Mouse (Mus musculus) heart, embryonic 16.5 days (tissue): ENCODE data around the gene Npcd. TPM values are rescaled to one million over a fixed set of nuclear protein-coding genes. Genes with fewer than 3 reads are reported as not detected.

Experiments
- ATAC-seq: fragments of 200-750 bp; cut with Nextera tagmentation; replicated peaks from 2 replicates; pipeline ENCODE4 v1.8.0; 2017; ENCODE audit warnings: moderate number of reproducible peaks; ENCODE audit not compliant: insufficient read depth, low FRiP score; ENCODE audit errors: extremely low read depth
- H3K27ac ChIP-seq: fragments of 300-500 bp; sonication (generic); 2 replicates; pipeline ENCODE4 v1.5.1; 2014; ENCODE audit warnings: mild to moderate bottlenecking, low read length, control low read depth, moderate library complexity
- H3K27me3 ChIP-seq: fragments of 300-500 bp; sonication (generic); 2 replicates; pipeline ENCODE4 v1.6.1; 2014; ENCODE audit warnings: low read length, mixed read lengths; ENCODE audit not compliant: control insufficient read depth, insufficient read depth
- H3K36me3 ChIP-seq: fragments of 300-500 bp; sonication (generic); 2 replicates; pipeline ENCODE4 v1.6.1; 2014; ENCODE audit not compliant: control insufficient read depth, insufficient read depth
- H3K4me1 ChIP-seq: fragments of 300-500 bp; sonication (generic); 2 replicates; pipeline ENCODE4 v1.6.1; 2014; ENCODE audit warnings: low read length, mixed read lengths; ENCODE audit not compliant: control insufficient read depth, insufficient read depth
- H3K4me2 ChIP-seq: fragments of 300-500 bp; sonication (generic); 2 replicates; pipeline ENCODE4 v1.6.1; 2014; ENCODE audit warnings: low read depth, mild to moderate bottlenecking, control low read depth, low read length
- H3K4me3 ChIP-seq: fragments of 300-500 bp; sonication (generic); 2 replicates; pipeline ENCODE4 v1.5.1; 2014; ENCODE audit warnings: mild to moderate bottlenecking, control low read depth, low read length
- H3K9ac ChIP-seq: fragments of 300-500 bp; sonication (generic); 2 replicates; pipeline ENCODE4 v1.6.1; 2014; ENCODE audit warnings: low read length, control low read depth
- H3K9me3 ChIP-seq: fragments of 300-500 bp; sonication (generic); replicated peaks from 2 replicates; pipeline ENCODE4 v1.6.1; 2016; ENCODE audit warnings: low read length; ENCODE audit not compliant: control insufficient read depth
- WGBS: fragments of 180-500 bp; shearing (Covaris S2); extraction: QIAGEN DNeasy Blood & Tissue Kit; methylation state at CpG from one replicate; pipeline ENCODE4 v1.1.7; 2014; 5-methylcytosine and 5-hydroxymethylcytosine counted together
- polyA plus RNA-seq: library from polyadenylated mRNA; unstranded; fragments of >200 nt; fragmentation: Nextera tagmentation; extraction: Ambion mirVana; gene quantifications from 2 replicates; pipeline ENCODE4 v1.2.1, GENCODE M21; 2015

The Npcd gene
- polyA plus RNA-seq, 1 experiment from 2014 or later, result not detected

DNA sequence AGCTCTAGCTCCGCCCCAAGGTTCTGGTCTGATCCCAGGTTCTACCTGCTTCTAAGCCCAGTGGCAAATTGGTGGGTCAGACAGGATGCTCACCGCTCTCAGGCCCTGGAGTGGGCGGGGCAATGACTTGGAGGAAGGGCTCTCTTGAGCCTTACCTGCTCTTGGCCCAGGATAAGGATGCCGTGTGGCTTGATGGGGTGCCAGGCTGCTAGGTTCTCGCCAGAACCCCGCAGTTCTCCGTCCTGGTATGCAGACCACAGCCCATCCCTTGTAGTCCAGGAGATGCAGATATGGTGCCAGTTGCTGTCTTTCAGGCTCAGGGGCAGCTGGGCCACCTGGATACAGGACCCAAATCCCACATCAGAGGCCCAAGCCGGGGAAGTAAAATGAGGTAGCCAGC lies 43.9 kb downstream of the Npcd start:
- H3K27me3 ChIP-seq, result peaks cover 19% of the 10 kb centered on the region
- ATAC-seq, result no peak
- no peak overlapping the region for H3K9ac ChIP-seq
- 35% methylated on average over 8 of the region's 8 CpGs for WGBS
- H3K9me3 ChIP-seq, result no peaks in the 10 kb centered on the region
- H3K4me3 ChIP-seq, result no peak overlapping the region
- no peak overlapping the region for H3K27ac ChIP-seq
- H3K4me2 ChIP-seq, result no peak overlapping the region
- H3K4me1 ChIP-seq, result no peaks in the 10 kb centered on the region
- H3K36me3 ChIP-seq, result no peaks in the 10 kb centered on the region

- Histone ChIP-seq H3K27ac (no peak overlapping the region), H3K27me3 (peaks cover 18% of the 10 kb centered on the region), H3K36me3 (no peaks in the 10 kb centered on the region), H3K4me2 (no peak overlapping the region), H3K9ac (no peak overlapping the region), H3K9me3 (no peaks in the 10 kb centered on the region), H3K4me3 (no peak overlapping the region), H3K4me1 (no peaks in the 10 kb centered on the region)
- ATAC-seq, result no peak
- 58% methylated on average over 8 of the region's 8 CpGs for WGBS
Measured at GRCm38 (mm10) chr15:79787815-79788214, 46.2 kb downstream of the Npcd start.

GRCm38 (mm10) chr15:79785056-79785455 lies 49.0 kb downstream of the Npcd start:
- 23% methylated on average over 1 of the region's 1 CpGs for WGBS
- no peak overlapping the region for H3K27ac ChIP-seq

GRCm38 (mm10) chr15:79777749-79778148 lies 56.3 kb downstream of the Npcd start, which contains the start of gene Dnal4:
Gene Dnal4 (minus strand): TSS chr15:79777849.
- no peaks in the 10 kb centered on the region for H3K27me3 ChIP-seq
- H3K4me2 ChIP-seq, result no peak within 1 kb of the TSS
- H3K9me3 ChIP-seq, result no peaks in the 10 kb centered on the region
- H3K4me3 ChIP-seq, result no peak within 1 kb of the TSS
- no peak within 1 kb of the TSS for H3K9ac ChIP-seq
- H3K4me1 ChIP-seq, result peaks cover 6% of the 10 kb centered on the region
- H3K27ac ChIP-seq, result no peak within 1 kb of the TSS
- no peak for ATAC-seq
- H3K36me3 ChIP-seq, result no peaks in the 10 kb centered on the region

More at GRCm38 (mm10) chr15:79785056-79785455, 49.0 kb downstream of the Npcd start:
- H3K9ac ChIP-seq, result no peak overlapping the region
- H3K4me1 ChIP-seq, result no peaks in the 10 kb centered on the region
- H3K36me3 ChIP-seq, result no peaks in the 10 kb centered on the region
- no peak for ATAC-seq
- peaks cover 14% of the 10 kb centered on the region for H3K27me3 ChIP-seq
- no peak overlapping the region for H3K4me2 ChIP-seq
- H3K9me3 ChIP-seq, result no peaks in the 10 kb centered on the region
- no peak overlapping the region for H3K4me3 ChIP-seq

DNA sequence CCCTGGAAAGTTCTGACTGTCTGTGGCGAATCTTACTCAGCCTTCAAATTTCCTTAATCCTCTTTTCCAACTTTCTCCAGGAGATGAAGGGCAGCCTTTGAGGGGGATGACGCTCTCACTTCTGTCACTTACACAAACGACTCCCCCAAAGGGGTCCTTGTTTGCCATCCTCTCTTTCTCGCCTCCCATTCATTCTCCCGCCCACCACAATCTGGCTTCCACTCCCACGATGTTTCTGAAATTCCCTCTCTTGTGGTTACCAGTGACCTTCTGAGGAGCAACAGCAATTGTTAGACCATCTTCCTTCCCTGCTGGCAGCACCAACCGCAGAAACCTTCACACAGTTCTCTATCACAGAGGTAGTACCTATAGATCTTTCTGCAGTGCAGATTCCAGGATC lies 58.4 kb downstream of the Npcd start:
- no peaks in the 10 kb centered on the region for H3K36me3 ChIP-seq
- no peaks in the 10 kb centered on the region for H3K9me3 ChIP-seq
- H3K4me3 ChIP-seq, result no peak overlapping the region
- no peak overlapping the region for H3K27ac ChIP-seq
- ATAC-seq, result no peak
- WGBS, result 49% methylated on average over 7 of the region's 7 CpGs
- no peak overlapping the region for H3K9ac ChIP-seq
- H3K4me1 ChIP-seq, result peaks cover 16% of the 10 kb centered on the region
- no peaks in the 10 kb centered on the region for H3K27me3 ChIP-seq
- no peak overlapping the region for H3K4me2 ChIP-seq

DNA sequence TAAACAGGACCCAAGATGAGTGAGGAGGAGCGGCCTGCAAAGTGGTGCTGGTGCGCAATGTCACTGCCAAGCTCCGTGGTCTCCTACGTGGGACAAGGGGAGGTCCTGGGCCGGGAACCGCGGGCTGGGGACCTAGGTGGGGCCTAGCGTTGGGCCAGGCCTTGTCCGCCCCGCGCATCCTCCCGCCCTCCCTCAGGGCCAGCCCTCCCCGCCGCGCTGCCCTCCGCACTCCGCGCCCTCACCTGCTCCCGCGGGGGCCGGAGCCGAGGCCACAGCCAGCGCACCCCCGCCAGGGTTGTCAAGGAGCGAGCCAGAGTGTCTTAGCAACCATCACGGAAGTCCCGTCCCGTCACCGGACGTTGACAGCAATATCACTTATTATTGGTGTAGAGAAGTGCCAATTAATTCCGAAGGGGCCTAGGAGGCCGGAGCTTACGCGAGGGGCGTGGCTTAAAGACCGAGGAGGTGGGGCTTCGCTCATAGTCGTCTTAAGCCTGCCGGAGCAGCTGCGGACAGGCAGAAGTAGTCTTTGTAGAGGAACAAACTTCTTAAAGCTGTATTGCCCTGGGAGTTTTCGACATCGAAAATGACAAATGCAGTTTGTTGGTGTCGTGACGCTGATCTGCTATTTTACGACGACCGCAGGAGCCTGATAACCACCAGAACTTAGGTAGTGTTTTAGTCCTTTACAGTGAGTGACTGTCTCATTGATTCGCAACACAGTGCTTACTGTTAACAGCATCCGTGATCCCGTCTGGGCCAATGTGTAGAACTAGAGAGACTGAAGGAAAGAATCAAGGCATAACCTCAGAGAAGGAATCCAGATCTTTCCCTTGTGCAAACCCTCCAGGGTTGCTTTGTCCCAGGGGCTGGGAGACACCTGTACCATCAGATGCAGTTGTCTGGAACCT lies 59.7 kb downstream of the Npcd start:
- no peaks in the 10 kb centered on the region for H3K27me3 ChIP-seq
- H3K4me3 ChIP-seq, result peak overlapping the region; percentile 87
- WGBS, result under 1% methylated on average over 50 of the region's 50 CpGs
- H3K36me3 ChIP-seq, result no peaks in the 10 kb centered on the region
- peak overlapping the region; percentile 46 for H3K27ac ChIP-seq
- peaks cover 28% of the 10 kb centered on the region for H3K4me1 ChIP-seq
- H3K9ac ChIP-seq, result peak overlapping the region; percentile 84
- peak; percentile 98 for ATAC-seq
- peak overlapping the region; percentile 94 for H3K4me2 ChIP-seq
- H3K9me3 ChIP-seq, result no peaks in the 10 kb centered on the region

DNA sequence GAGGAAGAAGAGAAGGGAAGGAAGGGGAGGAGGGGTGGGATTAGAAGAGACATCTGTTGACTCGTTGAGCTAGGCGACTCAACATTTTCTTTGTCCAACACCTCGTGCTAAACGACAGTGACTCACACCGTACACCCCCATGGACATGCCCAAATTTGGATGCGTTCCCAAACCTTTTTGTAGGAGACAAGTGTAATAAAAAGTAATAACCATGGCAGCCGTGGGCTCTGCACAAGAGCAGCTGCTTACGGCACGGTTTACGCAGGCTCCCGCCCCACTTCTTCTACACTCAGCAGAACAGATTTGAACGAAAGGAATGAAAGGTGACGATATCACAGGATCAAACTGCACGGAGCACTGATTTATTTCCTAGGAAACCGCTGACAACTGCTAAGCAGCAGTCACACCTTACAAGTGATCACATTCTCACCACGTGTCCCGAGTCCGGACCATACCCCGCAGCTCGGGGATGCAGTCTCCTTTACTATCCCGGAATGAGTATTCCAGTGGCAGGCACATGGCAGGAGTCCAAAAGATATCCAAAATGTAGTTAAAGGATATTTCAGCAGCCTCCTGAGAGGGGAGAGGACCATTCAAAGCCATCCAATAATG lies 63.3 kb downstream of the Npcd start:
- Histone ChIP-seq H3K27ac (no peak overlapping the region), H3K4me3 (no peak overlapping the region), H3K9ac (no peak overlapping the region), H3K36me3 (no peaks in the 10 kb centered on the region), H3K4me2 (peak overlapping the region; percentile 13; the same call in 1 of the 2 replicates), H3K9me3 (no peaks in the 10 kb centered on the region), H3K4me1 (peaks cover 61% of the 10 kb centered on the region), H3K27me3 (no peaks in the 10 kb centered on the region)
- 48% methylated on average over 21 of the region's 21 CpGs for WGBS
- no peak for ATAC-seq

DNA sequence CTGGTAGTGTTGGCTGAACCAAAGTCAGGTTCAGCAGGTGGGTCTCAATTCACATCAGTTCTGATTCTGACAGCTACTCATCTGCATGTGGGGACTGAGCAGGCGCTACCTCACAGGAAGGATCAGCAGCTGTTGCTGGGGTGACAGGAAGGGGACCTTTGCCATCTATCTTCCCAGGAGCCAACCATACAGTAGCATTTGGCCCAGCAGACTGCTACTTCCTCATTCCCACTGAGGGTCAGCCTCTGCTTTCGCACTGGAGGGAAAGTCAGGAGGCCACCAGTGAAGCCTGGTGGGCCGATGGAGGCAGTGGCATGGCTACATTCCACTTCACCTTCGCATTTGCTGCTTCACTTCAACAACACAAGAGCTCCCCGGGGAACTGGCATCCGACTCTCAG lies 65.7 kb downstream of the Npcd start:
- no peak overlapping the region for H3K9ac ChIP-seq
- peak overlapping the region; percentile 55; the same call in 1 of the 2 replicates for H3K27ac ChIP-seq
- no peak overlapping the region for H3K4me3 ChIP-seq
- H3K4me1 ChIP-seq, result peaks cover 64% of the 10 kb centered on the region
- no peaks in the 10 kb centered on the region for H3K9me3 ChIP-seq
- H3K36me3 ChIP-seq, result peaks cover under 1% of the 10 kb centered on the region; the same call in 1 of the 2 replicates
- H3K27me3 ChIP-seq, result no peaks in the 10 kb centered on the region
- H3K4me2 ChIP-seq, result peak overlapping the region; percentile 31; the same call in 1 of the 2 replicates
- ATAC-seq, result no peak
- WGBS, result 49% methylated on average over 6 of the region's 6 CpGs
